Mouse (Mus musculus): ENCODE results near the gene Rad23a.

DNA sequence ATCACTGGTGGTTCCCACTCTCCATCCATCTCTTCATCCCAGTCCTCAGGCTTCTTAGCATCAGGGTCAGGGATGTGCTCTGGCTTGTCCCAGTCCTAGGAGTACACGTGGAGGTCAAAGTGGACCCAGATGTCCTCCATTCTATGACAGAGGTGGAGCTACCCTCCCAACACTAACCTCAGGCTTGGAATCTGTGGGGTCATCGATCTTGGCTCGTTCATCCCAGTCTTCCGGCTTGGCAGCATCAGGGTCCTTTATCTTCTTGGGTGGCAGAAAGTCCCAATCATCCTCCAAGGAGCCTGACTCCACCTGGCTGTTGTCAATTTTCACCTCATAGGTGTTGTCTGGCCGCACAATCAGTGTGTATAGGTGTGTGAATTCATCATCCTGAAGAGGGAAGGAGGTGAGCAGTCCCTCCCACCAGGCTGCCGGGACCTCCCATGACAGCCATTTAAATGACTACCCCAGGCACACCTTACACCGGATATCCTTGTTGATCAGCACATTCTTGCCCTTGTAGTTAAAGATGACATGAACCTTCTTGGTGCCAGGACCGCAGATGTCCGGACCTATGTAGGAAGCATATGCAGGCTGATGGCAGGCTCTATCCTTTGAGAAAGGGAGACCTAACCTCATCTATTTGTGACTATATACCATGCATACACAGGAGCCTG, 4.1 kb upstream of the Rad23a start:
- TF ChIP-seq CTCF (IDR thresholded peaks at IDR 0.05; ENCODE audit: low read depth, low read length) = no peak
- TF ChIP-seq TAL1 (conservative IDR thresholded peaks at IDR 0.05; ENCODE audit: low read depth, low read length) = no peak
- TF ChIP-seq POLR2AphosphoS5 (IDR thresholded peaks at IDR 0.05; ENCODE audit: insufficient replicate concordance, low read depth, low read length) = peak; percentile 85; the same call in 1 of the 2 replicates
- no peak for TF ChIP-seq GATA1 (IDR thresholded peaks at IDR 0.05; ENCODE audit: borderline replicate concordance, low read length)
- no peak for TF ChIP-seq GATA2 (IDR thresholded peaks at IDR 0.05; ENCODE audit: borderline replicate concordance, low read depth, low read length)

All from G1E (cell line).